13 mouse cellular contexts compared by ENCODE assay signal in the genomic region with DNA sequence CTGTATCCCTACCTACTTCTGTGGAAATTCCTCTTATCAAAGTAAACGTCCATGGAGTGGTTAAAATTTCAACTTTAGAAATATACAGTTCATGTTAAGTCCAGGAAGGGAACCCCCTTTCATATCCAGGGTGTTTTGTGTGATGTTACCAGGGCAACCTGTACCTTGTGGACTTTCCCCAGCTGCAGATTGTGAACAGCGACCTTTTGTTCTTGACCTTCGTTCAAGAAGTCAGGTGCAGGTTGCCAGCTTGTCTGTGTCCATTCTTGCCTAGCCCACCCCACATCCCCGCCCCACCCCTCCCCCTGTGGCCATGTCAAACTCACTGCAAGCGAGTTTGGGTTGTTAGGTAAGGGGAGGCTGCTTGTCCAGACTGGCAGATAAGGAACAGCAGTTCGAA. TPM values are rescaled to one million over a fixed set of nuclear protein-coding genes. Genes with fewer than 3 reads are reported as not detected.
DNase-seq lines count a peak whose midpoint lies in the region; ATAC-seq and TF ChIP-seq lines count a peak whose summit lies in the region.
"Had no signal": no experiment of that assay in that cellular context is flagged by ENCODE, and none has a peak within 500 bp of the region (broad histone marks: within the 10 kb centered on the region; RNA-seq: fewer than 3 reads in every experiment).

No protein-coding gene starts in this region.

- H3K9ac ChIP-seq in kidney, embryonic 15.5 days, result no peak overlapping the region
- H3K9ac ChIP-seq in liver, embryonic 14.5 days (replicated peaks), result no peak overlapping the region
- H3K9ac ChIP-seq in stomach, embryonic 14.5 days (replicated peaks; ENCODE audit: low read depth, low read length), result no peak overlapping the region
- H3K9ac ChIP-seq: embryonic facial prominence, embryonic 12.5 days; forebrain, embryonic 13.5 days had no signal

- peak overlapping the region; percentile 45; the same call in 1 of the 2 replicates for H3K27ac ChIP-seq in kidney, embryonic 15.5 days
- no peak overlapping the region for H3K27ac ChIP-seq in liver, embryonic 14.5 days
- peak overlapping the region; percentile 66 for H3K27ac ChIP-seq in stomach, embryonic 14.5 days (ENCODE audit: low read length)
- H3K27ac ChIP-seq: embryonic facial prominence, embryonic 12.5 days; forebrain, embryonic 13.5 days had no signal

- H3K4me1 ChIP-seq in kidney, embryonic 15.5 days, result peaks cover 13% of the 10 kb centered on the region; the same call in 1 of the 2 replicates
- H3K4me1 ChIP-seq in liver, embryonic 14.5 days (replicated peaks; ENCODE audit: control insufficient read depth in 2 of 2, insufficient read depth in 2 of 2, low read length in 1 of 2), result peaks cover 0 to 15% of the 10 kb centered on the region in 2 experiments; a peak in 2 of 4 replicates
- no peaks in the 10 kb centered on the region for H3K4me1 ChIP-seq in stomach, embryonic 14.5 days (ENCODE audit: control insufficient read depth, insufficient read depth, low read length)

- TF ChIP-seq CTCF in liver, embryonic 14.5 days (IDR thresholded peaks at IDR 0.05; ENCODE audit: low read depth), result no peak

- no peak for ATAC-seq in kidney, embryonic 15.5 days (replicated peaks; ENCODE audit: low FRiP score)
- ATAC-seq in liver, embryonic 14.5 days (ENCODE audit: insufficient read depth), result 0 out of 2 replicates have a peak, but pooled peaks have one; percentile 33
- ATAC-seq in stomach, embryonic 14.5 days (ENCODE audit: insufficient number of reproducible peaks, insufficient read depth, low FRiP score, low read depth), result peak; percentile 88
- ATAC-seq: forebrain, embryonic 13.5 days had no signal

- no peaks in the 10 kb centered on the region for H3K27me3 ChIP-seq in kidney, embryonic 15.5 days
- no peaks in the 10 kb centered on the region for H3K27me3 ChIP-seq in liver, embryonic 14.5 days (ENCODE audit: control insufficient read depth, insufficient read depth, low read length)
- no peaks in the 10 kb centered on the region for H3K27me3 ChIP-seq in stomach, embryonic 14.5 days (ENCODE audit: control insufficient read depth, insufficient read depth, low read length)
- H3K27me3 ChIP-seq: embryonic facial prominence, embryonic 12.5 days; forebrain, embryonic 13.5 days had no signal

- no peak for DNase-seq in kidney, adult 11 months
- DNase-seq in forelimb bud, embryonic 11.5 days (ENCODE audit: low read depth, low spot score), result peak; percentile 56
- no peak for DNase-seq in liver, embryonic 14.5 days (ENCODE audit: low read depth in 3 of 3, low spot score in 3 of 3)
- DNase-seq in right cerebral cortex, postnatal 36 days (ENCODE audit: low spot score in 2 of 2), result no peak
- no peak for DNase-seq in left cerebral cortex, postnatal 10 days (ENCODE audit: extremely low spot score in 1 of 2, low spot score in 2 of 2)
- no peak for DNase-seq in T-cell, adult 2 months (ENCODE audit: low spot score)
- DNase-seq: adrenal gland, postnatal 10 days; heart, adult 18-20 months had no signal

- no peak for TF ChIP-seq EP300 in liver, embryonic 14.5 days (IDR thresholded peaks at IDR 0.05; ENCODE audit: low read depth)

- peaks cover 14% of the 10 kb centered on the region for H3K36me3 ChIP-seq in kidney, embryonic 15.5 days
- no peaks in the 10 kb centered on the region for H3K36me3 ChIP-seq in liver, embryonic 14.5 days (replicated peaks; ENCODE audit: control insufficient read depth, insufficient read depth, low read depth)
- peaks cover 5% of the 10 kb centered on the region; the same call in 1 of the 2 replicates for H3K36me3 ChIP-seq in stomach, embryonic 14.5 days (ENCODE audit: control insufficient read depth, insufficient read depth, low read length)
- H3K36me3 ChIP-seq: embryonic facial prominence, embryonic 12.5 days had no signal

- no peaks in the 10 kb centered on the region for H3K9me3 ChIP-seq in kidney, embryonic 15.5 days (replicated peaks)
- no peaks in the 10 kb centered on the region for H3K9me3 ChIP-seq in liver, embryonic 14.5 days (ENCODE audit: control insufficient read depth, low read length)
- no peaks in the 10 kb centered on the region for H3K9me3 ChIP-seq in stomach, embryonic 14.5 days (ENCODE audit: control insufficient read depth, low read depth, low read length)
- H3K9me3 ChIP-seq: embryonic facial prominence, embryonic 12.5 days; forebrain, embryonic 13.5 days had no signal

- intact Hi-C loops in left cerebral cortex, postnatal 10 days (cut with DNase I), result no loop called here

- no peak overlapping the region for H3K4me3 ChIP-seq in kidney, embryonic 15.5 days (replicated peaks)
- no peak overlapping the region for H3K4me3 ChIP-seq in liver, embryonic 14.5 days (ENCODE audit: insufficient read depth in 1 of 2, low read depth in 2 of 2, low read length in 2 of 2)
- H3K4me3 ChIP-seq in stomach, embryonic 14.5 days (ENCODE audit: low read depth, low read length), result no peak overlapping the region
- H3K4me3 ChIP-seq: embryonic facial prominence, embryonic 12.5 days; forebrain, embryonic 13.5 days had no signal

- no peak overlapping the region for H3K4me2 ChIP-seq in kidney, embryonic 15.5 days
- H3K4me2 ChIP-seq in liver, embryonic 14.5 days (ENCODE audit: low read depth), result no peak overlapping the region
- no peak overlapping the region for H3K4me2 ChIP-seq in stomach, embryonic 14.5 days (replicated peaks; ENCODE audit: low read depth, low read length)
- H3K4me2 ChIP-seq: embryonic facial prominence, embryonic 12.5 days; forebrain, embryonic 13.5 days; midbrain, embryonic 11.5 days had no signal

- WGBS in kidney, embryonic 15.5 days, result 31% methylated on average over 6 of the region's 6 CpGs
- 32% methylated on average over 6 of the region's 6 CpGs for WGBS in liver, embryonic 14.5 days (ENCODE audit: insufficient replicate concordance)
- 35% methylated on average over 6 of the region's 6 CpGs for WGBS in stomach, embryonic 14.5 days

RNA-seq across cellular contexts. Expression of gene Syde2, which starts 39.4 kb away (rescaled TPM):
- 1.4 and 1.8 TPM in 2 replicates for polyA plus RNA-seq in kidney, embryonic 15.5 days (2015; fragmentation: Nextera tagmentation; extraction: Ambion mirVana)
- polyA plus RNA-seq in liver, embryonic 14.5 days (2012; rRNA removed), result 0.53 and 0.79 TPM in 2 replicates
- polyA plus RNA-seq in liver, embryonic 14.5 days (2014; fragmentation: Nextera tagmentation; extraction: Ambion mirVana), result 0.68 and 0.69 TPM in 2 replicates
- 3.1 and 3.8 TPM in 2 replicates for polyA plus RNA-seq in stomach, embryonic 14.5 days (2014; fragmentation: Nextera tagmentation; extraction: Ambion mirVana)
- 1 to 10 TPM; 3.1 to 4.3 TPM for total RNA-seq in left cerebral cortex, postnatal 10 days (2021)
